Mouse (Mus musculus): ENCODE results near the gene Eif3a. TPM values are rescaled to one million over a fixed set of nuclear protein-coding genes. Genes with fewer than 3 reads are reported as not detected.

The Eif3a gene
- polyA plus RNA-seq, 2 experiments = 95.1 to 96.1 TPM

GRCm38 (mm10) chr19:60797415-60797814 lies 7.0 kb upstream of the Eif3a start:
- TF ChIP-seq CTCF (IDR thresholded peaks at IDR 0.05; ENCODE audit: low read depth) (no peak), EP300 (IDR thresholded peaks at IDR 0.05; ENCODE audit: low read depth) (no peak)
- no peak for ATAC-seq (ENCODE audit: insufficient read depth)
- no peak overlapping the region for H3K9ac ChIP-seq (replicated peaks)
- H3K27me3 ChIP-seq (ENCODE audit: control insufficient read depth, insufficient read depth, low read length) = no peaks in the 10 kb centered on the region
- DNase-seq (ENCODE audit: low read depth in 3 of 3, low spot score in 3 of 3) = no peak
- 74% methylated on average over 2 of the region's 2 CpGs for WGBS (ENCODE audit: insufficient replicate concordance)
- H3K4me1 ChIP-seq (replicated peaks; ENCODE audit: control insufficient read depth in 2 of 2, insufficient read depth in 2 of 2, low read length in 1 of 2) = peaks cover 28 to 35% of the 10 kb centered on the region in 2 experiments
- H3K9me3 ChIP-seq (ENCODE audit: control insufficient read depth, low read length) = no peaks in the 10 kb centered on the region
- H3K4me3 ChIP-seq (ENCODE audit: insufficient read depth in 1 of 2, low read depth in 2 of 2, low read length in 2 of 2) = no peak overlapping the region
- H3K4me2 ChIP-seq (ENCODE audit: low read depth) = no peak overlapping the region
- no peaks in the 10 kb centered on the region for H3K36me3 ChIP-seq (replicated peaks; ENCODE audit: control insufficient read depth, insufficient read depth, low read depth)
- no peak overlapping the region for H3K27ac ChIP-seq

GRCm38 (mm10) chr19:60795244-60795643 lies 4.8 kb upstream of the Eif3a start:
- H3K36me3 ChIP-seq (replicated peaks; ENCODE audit: control insufficient read depth, insufficient read depth, low read depth) = no peaks in the 10 kb centered on the region
- no peaks in the 10 kb centered on the region for H3K27me3 ChIP-seq (ENCODE audit: control insufficient read depth, insufficient read depth, low read length)
- H3K4me1 ChIP-seq (replicated peaks; ENCODE audit: control insufficient read depth in 2 of 2, insufficient read depth in 2 of 2, low read length in 1 of 2) = peaks cover 26% of the 10 kb centered on the region in 2 experiments
- no peak for ATAC-seq (ENCODE audit: insufficient read depth)
- TF ChIP-seq CTCF (IDR thresholded peaks at IDR 0.05; ENCODE audit: low read depth) (no peak), EP300 (IDR thresholded peaks at IDR 0.05; ENCODE audit: low read depth) (no peak)
- H3K9ac ChIP-seq (replicated peaks) = no peak overlapping the region
- no peak overlapping the region for H3K4me2 ChIP-seq (ENCODE audit: low read depth)
- no peak for DNase-seq (ENCODE audit: low read depth in 3 of 3, low spot score in 3 of 3)
- H3K4me3 ChIP-seq (ENCODE audit: insufficient read depth in 1 of 2, low read depth in 2 of 2, low read length in 2 of 2) = no peak overlapping the region
- H3K27ac ChIP-seq = no peak overlapping the region; the same call in 1 of the 2 replicates
- H3K9me3 ChIP-seq (ENCODE audit: control insufficient read depth, low read length) = no peaks in the 10 kb centered on the region
- WGBS (ENCODE audit: insufficient replicate concordance) = 84% methylated on average over 2 of the region's 2 CpGs

DNA sequence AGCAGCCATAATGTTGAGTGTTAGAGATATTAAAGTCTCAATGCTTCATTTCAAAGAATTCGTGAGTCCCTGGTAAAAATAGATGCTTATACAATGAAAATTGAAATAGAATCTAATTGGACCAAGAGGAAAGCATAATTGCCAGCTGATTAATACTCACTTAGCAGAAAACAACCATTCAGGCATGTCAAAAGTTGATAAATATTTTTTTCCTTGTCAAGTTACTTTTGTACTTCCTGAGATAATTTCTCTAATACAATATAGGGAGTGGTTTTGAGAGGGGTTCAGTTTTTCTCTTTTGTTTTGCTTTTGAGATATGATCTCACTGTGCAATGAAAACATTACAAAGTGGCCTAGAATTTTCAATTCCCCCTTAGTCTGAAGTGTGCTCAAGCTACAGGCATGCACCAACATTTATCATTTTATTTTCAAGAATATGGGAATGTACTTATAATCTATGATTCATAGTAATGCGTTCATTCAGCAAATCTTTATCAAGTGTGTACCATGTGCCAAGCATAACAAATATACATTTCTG lies 2.8 kb upstream of the Eif3a start:
- Histone ChIP-seq H3K4me2 (ENCODE audit: low read depth) (no peak overlapping the region), H3K36me3 (replicated peaks; ENCODE audit: control insufficient read depth, insufficient read depth, low read depth) (no peaks in the 10 kb centered on the region), H3K27me3 (ENCODE audit: control insufficient read depth, insufficient read depth, low read length) (no peaks in the 10 kb centered on the region), H3K4me1 (replicated peaks; ENCODE audit: control insufficient read depth in 2 of 2, insufficient read depth in 2 of 2, low read length in 1 of 2) (peaks cover 10 to 13% of the 10 kb centered on the region in 2 experiments), H3K9ac (replicated peaks) (no peak overlapping the region), H3K9me3 (ENCODE audit: control insufficient read depth, low read length) (no peaks in the 10 kb centered on the region), H3K4me3 (ENCODE audit: insufficient read depth in 1 of 2, low read depth in 2 of 2, low read length in 2 of 2) (no peak overlapping the region), H3K27ac (no peak overlapping the region)
- WGBS (ENCODE audit: insufficient replicate concordance) = 53% methylated on average over 2 of the region's 2 CpGs
- no peak for ATAC-seq (ENCODE audit: insufficient read depth)
- TF ChIP-seq EP300 (IDR thresholded peaks at IDR 0.05; ENCODE audit: low read depth) (no peak), CTCF (IDR thresholded peaks at IDR 0.05; ENCODE audit: low read depth) (no peak)
- no peak for DNase-seq (ENCODE audit: low read depth in 3 of 3, low spot score in 3 of 3)

- WGBS (ENCODE audit: insufficient replicate concordance) = 12% methylated on average over 9 of the region's 9 CpGs
- no peak for TF ChIP-seq CTCF (IDR thresholded peaks at IDR 0.05; ENCODE audit: low read depth)
- no peak for TF ChIP-seq EP300 (IDR thresholded peaks at IDR 0.05; ENCODE audit: low read depth)
- H3K9ac ChIP-seq (replicated peaks) = peak overlapping the region; percentile 100
- H3K27me3 ChIP-seq (ENCODE audit: control insufficient read depth, insufficient read depth, low read length) = no peaks in the 10 kb centered on the region
- H3K4me1 ChIP-seq (replicated peaks; ENCODE audit: control insufficient read depth in 2 of 2, insufficient read depth in 2 of 2, low read length in 1 of 2) = peaks cover 10 to 17% of the 10 kb centered on the region in 2 experiments
- H3K4me3 ChIP-seq (ENCODE audit: insufficient read depth in 1 of 2, low read depth in 2 of 2, low read length in 2 of 2) = peak overlapping the region; percentile 76 to 99
- peak overlapping the region; percentile 99 for H3K27ac ChIP-seq
- DNase-seq (ENCODE audit: low read depth in 3 of 3, low spot score in 3 of 3) (no peak), ATAC-seq (ENCODE audit: insufficient read depth) (no peak)
- H3K4me2 ChIP-seq (ENCODE audit: low read depth) = peak overlapping the region; percentile 92
- H3K9me3 ChIP-seq (ENCODE audit: control insufficient read depth, low read length) = no peaks in the 10 kb centered on the region
- no peaks in the 10 kb centered on the region for H3K36me3 ChIP-seq (replicated peaks; ENCODE audit: control insufficient read depth, insufficient read depth, low read depth)
Measured at GRCm38 (mm10) chr19:60791164-60791563, 706 bp upstream of the Eif3a start.

GRCm38 (mm10) chr19:60789919-60790506 lies 445 bp downstream of the Eif3a start:
- ATAC-seq (ENCODE audit: insufficient read depth) (peak; percentile 68), DNase-seq (ENCODE audit: low read depth in 3 of 3, low spot score in 3 of 3) (peak in 1 of 3 experiments; percentile 44)
- Histone ChIP-seq H3K9me3 (ENCODE audit: control insufficient read depth, low read length) (no peaks in the 10 kb centered on the region), H3K4me3 (ENCODE audit: insufficient read depth in 1 of 2, low read depth in 2 of 2, low read length in 2 of 2) (peak overlapping the region; percentile 80 to 99), H3K9ac (replicated peaks) (peak overlapping the region; percentile 100), H3K27ac (peak overlapping the region; percentile 99), H3K36me3 (replicated peaks; ENCODE audit: control insufficient read depth, insufficient read depth, low read depth) (no peaks in the 10 kb centered on the region), H3K27me3 (ENCODE audit: control insufficient read depth, insufficient read depth, low read length) (no peaks in the 10 kb centered on the region), H3K4me1 (replicated peaks; ENCODE audit: control insufficient read depth in 2 of 2, insufficient read depth in 2 of 2, low read length in 1 of 2) (peaks cover 7 to 14% of the 10 kb centered on the region in 2 experiments), H3K4me2 (ENCODE audit: low read depth) (peak overlapping the region; percentile 92)
- no peak for TF ChIP-seq CTCF (IDR thresholded peaks at IDR 0.05; ENCODE audit: low read depth)
- TF ChIP-seq EP300 (IDR thresholded peaks at IDR 0.05; ENCODE audit: low read depth) = no peak
- under 1% methylated on average over 60 of the region's 60 CpGs for WGBS (ENCODE audit: insufficient replicate concordance)

Data from liver, embryonic 14.5 days (tissue).